Mouse (Mus musculus): Measurements from ENCODE around the gene St6galnac3. TPM values are rescaled to one million over a fixed set of nuclear protein-coding genes. Genes with fewer than 3 reads are reported as not detected.

St6galnac3 gene
- polyA plus RNA-seq, 1 experiment from 2014 or later, result 10.5 TPM

GRCm38 (mm10) chr3:153661927-153662326 is 63.0 kb downstream of the St6galnac3 start:
- Histone ChIP-seq H3K9ac (ENCODE audit: low read depth, low read length) (no peak overlapping the region), H3K4me2 (ENCODE audit: low read depth, low read length) (no peak overlapping the region), H3K9me3 (replicated peaks; ENCODE audit: control insufficient read depth, low read length) (no peaks in the 10 kb centered on the region), H3K27ac (ENCODE audit: low read length) (no peak overlapping the region), H3K4me3 (ENCODE audit: low read depth, low read length) (no peak overlapping the region), H3K36me3 (ENCODE audit: control insufficient read depth, insufficient read depth) (no peaks in the 10 kb centered on the region), H3K4me1 (ENCODE audit: control insufficient read depth, low read depth, low read length) (peaks cover 14% of the 10 kb centered on the region), H3K27me3 (ENCODE audit: control insufficient read depth, insufficient read depth, low read depth, low read length) (no peaks in the 10 kb centered on the region)
- ATAC-seq (ENCODE audit: low read depth), result no peak
- WGBS (ENCODE audit: insufficient replicate concordance), result 85% methylated on average over 7 of the region's 7 CpGs

DNA sequence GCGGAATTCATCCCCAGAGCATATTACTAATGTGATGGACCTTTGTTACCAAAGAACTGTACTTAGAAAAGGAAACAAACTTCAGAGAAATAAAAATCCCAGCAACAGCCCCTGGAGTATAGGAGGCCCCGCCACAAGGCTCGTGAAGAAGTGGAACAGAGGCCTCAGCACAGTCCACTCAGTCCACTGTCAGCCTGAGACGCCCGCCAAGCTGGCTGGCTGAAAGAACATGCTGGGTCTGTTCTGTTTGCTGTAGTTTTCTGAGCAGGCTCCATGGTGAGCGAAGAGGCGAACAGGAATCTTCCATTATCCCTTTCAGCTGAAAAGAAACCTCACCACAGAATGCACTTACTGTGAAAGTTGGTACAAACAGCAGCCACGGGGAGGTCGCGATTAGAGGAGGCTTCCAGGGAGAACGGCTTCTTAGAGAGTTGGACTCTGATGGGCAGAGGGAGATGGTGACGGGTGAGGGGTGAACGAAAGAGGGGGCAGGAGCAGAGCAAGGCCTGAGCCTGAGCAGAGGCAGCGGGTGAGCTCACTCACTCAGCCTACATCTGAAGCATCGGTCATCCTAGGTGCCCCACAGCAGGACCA is 65.3 kb downstream of the St6galnac3 start:
- no peak overlapping the region for H3K4me2 ChIP-seq (ENCODE audit: low read depth, low read length)
- H3K9ac ChIP-seq (ENCODE audit: low read depth, low read length), result no peak overlapping the region
- peaks cover 7% of the 10 kb centered on the region for H3K4me1 ChIP-seq (ENCODE audit: control insufficient read depth, low read depth, low read length)
- 80% methylated on average over 15 of the region's 15 CpGs for WGBS (ENCODE audit: insufficient replicate concordance)
- H3K4me3 ChIP-seq (ENCODE audit: low read depth, low read length), result no peak overlapping the region
- H3K36me3 ChIP-seq (ENCODE audit: control insufficient read depth, insufficient read depth), result no peaks in the 10 kb centered on the region
- H3K9me3 ChIP-seq (replicated peaks; ENCODE audit: control insufficient read depth, low read length), result no peaks in the 10 kb centered on the region
- no peak for ATAC-seq (ENCODE audit: low read depth)
- H3K27ac ChIP-seq (ENCODE audit: low read length), result no peak overlapping the region
- H3K27me3 ChIP-seq (ENCODE audit: control insufficient read depth, insufficient read depth, low read depth, low read length), result no peaks in the 10 kb centered on the region

GRCm38 (mm10) chr3:153658051-153658777 is 66.8 kb downstream of the St6galnac3 start:
- H3K27me3 ChIP-seq (ENCODE audit: control insufficient read depth, insufficient read depth, low read depth, low read length), result no peaks in the 10 kb centered on the region
- peak; percentile 63 for ATAC-seq (ENCODE audit: low read depth)
- H3K4me2 ChIP-seq (ENCODE audit: low read depth, low read length), result no peak overlapping the region
- H3K4me1 ChIP-seq (ENCODE audit: control insufficient read depth, low read depth, low read length), result no peaks in the 10 kb centered on the region
- 64% methylated on average over 22 of the region's 22 CpGs for WGBS (ENCODE audit: insufficient replicate concordance)
- no peak overlapping the region for H3K9ac ChIP-seq (ENCODE audit: low read depth, low read length)
- no peak overlapping the region for H3K4me3 ChIP-seq (ENCODE audit: low read depth, low read length)
- no peaks in the 10 kb centered on the region for H3K9me3 ChIP-seq (replicated peaks; ENCODE audit: control insufficient read depth, low read length)
- H3K36me3 ChIP-seq (ENCODE audit: control insufficient read depth, insufficient read depth), result no peaks in the 10 kb centered on the region
- no peak overlapping the region for H3K27ac ChIP-seq (ENCODE audit: low read length)

DNA sequence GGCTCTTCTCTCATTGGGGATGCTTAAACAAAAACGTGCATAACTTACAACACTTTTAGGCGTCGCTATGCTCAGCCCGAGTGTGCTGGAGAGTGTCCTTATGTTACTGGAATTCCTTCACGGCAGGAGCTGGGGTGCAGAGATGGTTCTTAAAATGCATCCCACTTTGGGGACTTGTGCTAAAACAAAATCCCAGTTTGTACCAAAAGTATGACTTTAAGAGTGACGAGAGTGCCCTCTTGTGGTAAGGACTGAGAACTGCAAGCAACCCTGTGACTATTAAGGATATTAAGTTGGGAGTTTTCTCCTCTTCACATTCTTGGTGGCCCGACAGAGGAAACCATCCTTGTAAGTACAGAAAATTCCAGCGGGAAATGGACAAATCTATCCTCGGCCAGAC is 69.9 kb downstream of the St6galnac3 start:
- 37% methylated on average over 9 of the region's 9 CpGs for WGBS (ENCODE audit: insufficient replicate concordance)
- Histone ChIP-seq H3K4me1 (ENCODE audit: control insufficient read depth, low read depth, low read length) (no peaks in the 10 kb centered on the region), H3K9ac (ENCODE audit: low read depth, low read length) (no peak overlapping the region), H3K27ac (ENCODE audit: low read length) (no peak overlapping the region), H3K27me3 (ENCODE audit: control insufficient read depth, insufficient read depth, low read depth, low read length) (no peaks in the 10 kb centered on the region), H3K4me2 (ENCODE audit: low read depth, low read length) (no peak overlapping the region), H3K36me3 (ENCODE audit: control insufficient read depth, insufficient read depth) (no peaks in the 10 kb centered on the region), H3K4me3 (ENCODE audit: low read depth, low read length) (no peak overlapping the region), H3K9me3 (replicated peaks; ENCODE audit: control insufficient read depth, low read length) (no peaks in the 10 kb centered on the region)
- ATAC-seq (ENCODE audit: low read depth), result no peak

DNA sequence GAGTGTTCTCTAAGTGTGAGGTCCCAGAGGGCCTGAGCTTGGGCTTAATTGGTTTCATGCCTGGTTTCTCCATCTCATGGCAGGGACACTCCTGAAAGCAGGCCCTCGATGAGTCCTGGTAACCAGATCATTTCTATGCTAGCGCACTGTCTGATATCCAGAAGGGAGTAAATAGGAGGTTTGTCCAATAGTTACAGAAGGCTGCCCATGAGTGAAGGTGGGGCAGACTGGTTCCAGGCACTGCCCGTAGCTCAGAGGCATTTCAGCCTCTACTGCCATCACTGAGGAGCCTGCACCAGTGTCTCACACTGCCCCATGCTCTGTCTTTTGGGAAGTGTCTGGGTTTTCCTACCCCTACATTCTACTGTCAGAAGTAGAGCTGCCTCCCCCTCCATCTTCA is 72.1 kb downstream of the St6galnac3 start:
- no peak overlapping the region for H3K27ac ChIP-seq (ENCODE audit: low read length)
- no peaks in the 10 kb centered on the region for H3K9me3 ChIP-seq (replicated peaks; ENCODE audit: control insufficient read depth, low read length)
- H3K9ac ChIP-seq (ENCODE audit: low read depth, low read length), result no peak overlapping the region
- no peaks in the 10 kb centered on the region for H3K27me3 ChIP-seq (ENCODE audit: control insufficient read depth, insufficient read depth, low read depth, low read length)
- H3K36me3 ChIP-seq (ENCODE audit: control insufficient read depth, insufficient read depth), result no peaks in the 10 kb centered on the region
- no peaks in the 10 kb centered on the region for H3K4me1 ChIP-seq (ENCODE audit: control insufficient read depth, low read depth, low read length)
- H3K4me3 ChIP-seq (ENCODE audit: low read depth, low read length), result no peak overlapping the region
- H3K4me2 ChIP-seq (ENCODE audit: low read depth, low read length), result no peak overlapping the region
- WGBS (ENCODE audit: insufficient replicate concordance), result 92% methylated on average over 3 of the region's 3 CpGs
- ATAC-seq (ENCODE audit: low read depth), result no peak

- Histone ChIP-seq H3K9me3 (replicated peaks; ENCODE audit: control insufficient read depth, low read length) (no peaks in the 10 kb centered on the region), H3K36me3 (ENCODE audit: control insufficient read depth, insufficient read depth) (no peaks in the 10 kb centered on the region), H3K4me3 (ENCODE audit: low read depth, low read length) (no peak overlapping the region), H3K27me3 (ENCODE audit: control insufficient read depth, insufficient read depth, low read depth, low read length) (no peaks in the 10 kb centered on the region), H3K9ac (ENCODE audit: low read depth, low read length) (no peak overlapping the region), H3K4me2 (ENCODE audit: low read depth, low read length) (no peak overlapping the region), H3K4me1 (ENCODE audit: control insufficient read depth, low read depth, low read length) (peaks cover 5% of the 10 kb centered on the region), H3K27ac (ENCODE audit: low read length) (no peak overlapping the region)
- 72% methylated on average over 8 of the region's 8 CpGs for WGBS (ENCODE audit: insufficient replicate concordance)
- no peak for ATAC-seq (ENCODE audit: low read depth)
Observed at GRCm38 (mm10) chr3:153648713-153649112, 76.3 kb downstream of the St6galnac3 start.

GRCm38 (mm10) chr3:153645803-153646202 is 79.2 kb downstream of the St6galnac3 start:
- no peak overlapping the region for H3K4me2 ChIP-seq (ENCODE audit: low read depth, low read length)
- no peak for ATAC-seq (ENCODE audit: low read depth)
- 70% methylated on average over 7 of the region's 7 CpGs for WGBS (ENCODE audit: insufficient replicate concordance)
- H3K36me3 ChIP-seq (ENCODE audit: control insufficient read depth, insufficient read depth), result no peaks in the 10 kb centered on the region
- H3K4me1 ChIP-seq (ENCODE audit: control insufficient read depth, low read depth, low read length), result peaks cover 5% of the 10 kb centered on the region
- H3K9me3 ChIP-seq (replicated peaks; ENCODE audit: control insufficient read depth, low read length), result no peaks in the 10 kb centered on the region
- no peaks in the 10 kb centered on the region for H3K27me3 ChIP-seq (ENCODE audit: control insufficient read depth, insufficient read depth, low read depth, low read length)
- no peak overlapping the region for H3K4me3 ChIP-seq (ENCODE audit: low read depth, low read length)
- H3K9ac ChIP-seq (ENCODE audit: low read depth, low read length), result no peak overlapping the region
- no peak overlapping the region for H3K27ac ChIP-seq (ENCODE audit: low read length)

DNA sequence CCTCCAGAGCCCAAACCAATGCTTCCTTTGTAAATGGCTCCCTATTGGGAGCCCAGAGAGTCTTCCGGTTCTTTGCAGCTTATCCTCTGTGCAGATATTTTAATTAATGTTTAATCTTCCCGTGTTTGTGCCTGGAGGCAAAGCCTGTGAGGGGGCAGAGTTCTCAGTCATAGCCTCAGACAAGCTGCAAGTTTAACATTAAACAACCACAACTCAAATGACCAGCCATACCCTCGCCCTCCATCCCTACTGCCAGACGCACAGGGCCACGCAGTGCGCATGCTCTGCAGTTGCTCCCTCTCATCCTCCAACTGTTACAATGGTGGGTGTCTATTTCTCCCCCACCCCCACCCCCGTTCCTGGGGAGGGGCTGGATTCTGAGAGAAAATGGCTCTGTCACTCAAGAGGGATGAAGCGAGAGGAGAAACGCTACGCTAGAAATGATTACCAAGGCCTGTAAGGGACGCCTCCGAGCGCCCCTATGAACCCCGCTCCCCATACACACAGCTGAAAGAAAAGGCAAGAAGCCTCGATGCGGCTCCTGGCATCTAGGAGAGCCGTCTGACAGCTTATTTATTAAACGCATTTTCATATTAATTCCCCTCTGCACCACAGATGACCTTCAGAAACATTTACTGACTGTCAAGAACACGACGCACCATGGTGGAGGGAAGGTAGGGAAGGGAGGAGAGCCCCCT is 81.0 kb downstream of the St6galnac3 start:
- peak; percentile 59 for ATAC-seq (ENCODE audit: low read depth)
- 85% methylated on average over 20 of the region's 20 CpGs for WGBS (ENCODE audit: insufficient replicate concordance)

GRCm38 (mm10) chr3:153642826-153643225 is 82.1 kb downstream of the St6galnac3 start:
- no peak for ATAC-seq (ENCODE audit: low read depth)

More for the DNA sequence above, 81.0 kb downstream of the St6galnac3 start:
- no peak overlapping the region for H3K9ac ChIP-seq (ENCODE audit: low read depth, low read length)
- H3K36me3 ChIP-seq (ENCODE audit: control insufficient read depth, insufficient read depth), result no peaks in the 10 kb centered on the region
- no peaks in the 10 kb centered on the region for H3K9me3 ChIP-seq (replicated peaks; ENCODE audit: control insufficient read depth, low read length)
- H3K27me3 ChIP-seq (ENCODE audit: control insufficient read depth, insufficient read depth, low read depth, low read length), result no peaks in the 10 kb centered on the region
- no peak overlapping the region for H3K4me2 ChIP-seq (ENCODE audit: low read depth, low read length)
- H3K27ac ChIP-seq (ENCODE audit: low read length), result no peak overlapping the region
- H3K4me1 ChIP-seq (ENCODE audit: control insufficient read depth, low read depth, low read length), result peaks cover 5% of the 10 kb centered on the region
- no peak overlapping the region for H3K4me3 ChIP-seq (ENCODE audit: low read depth, low read length)

More at GRCm38 (mm10) chr3:153642826-153643225, 82.1 kb downstream of the St6galnac3 start:
- H3K9me3 ChIP-seq (replicated peaks; ENCODE audit: control insufficient read depth, low read length), result no peaks in the 10 kb centered on the region
- H3K4me2 ChIP-seq (ENCODE audit: low read depth, low read length), result no peak overlapping the region
- no peak overlapping the region for H3K4me3 ChIP-seq (ENCODE audit: low read depth, low read length)
- H3K36me3 ChIP-seq (ENCODE audit: control insufficient read depth, insufficient read depth), result no peaks in the 10 kb centered on the region
- H3K27ac ChIP-seq (ENCODE audit: low read length), result no peak overlapping the region
- peaks cover 5% of the 10 kb centered on the region for H3K4me1 ChIP-seq (ENCODE audit: control insufficient read depth, low read depth, low read length)
- H3K27me3 ChIP-seq (ENCODE audit: control insufficient read depth, insufficient read depth, low read depth, low read length), result no peaks in the 10 kb centered on the region
- no peak overlapping the region for H3K9ac ChIP-seq (ENCODE audit: low read depth, low read length)
- WGBS (ENCODE audit: insufficient replicate concordance), result 83% methylated on average over 14 of the region's 14 CpGs
